Mouse (Mus musculus): Measurements from ENCODE around the gene Mab21l3.
A peak's percentile ranks its signal among the peaks of the same experiment; 100 is the strongest.

GRCm38 (mm10) chr3:101839327-101839726, 9.4 kb downstream of the Mab21l3 start:
- TF ChIP-seq ZC3H11A (IDR thresholded peaks at IDR 0.05; ENCODE audit: borderline replicate concordance, low read depth, low read length) (0 out of 2 replicates have a peak, but pooled peaks have one; percentile 6), MAFK (IDR thresholded peaks at IDR 0.05; ENCODE audit: insufficient read depth, low read depth, low read length) (no peak), HCFC1 (IDR thresholded peaks at IDR 0.05; ENCODE audit: borderline replicate concordance, insufficient read depth, low read length) (no peak), CHD2 (IDR thresholded peaks at IDR 0.05; ENCODE audit: low read depth, low read length) (no peak), ZNF384 (IDR thresholded peaks at IDR 0.05; ENCODE audit: low read depth, low read length) (no peak)

Data from ES-E14 (cell line).